Mouse (Mus musculus): Measurements from ENCODE around the gene Dkk2. TPM values are rescaled to one million over a fixed set of nuclear protein-coding genes. Genes with fewer than 3 reads are reported as not detected.

The Dkk2 gene
- 0.41 and 0.65 TPM in 2 replicates for polyA plus RNA-seq (2021; fragmentation: Nextera tagmentation)
- long read RNA-seq, experiment 1, partial matches to known transcripts = 0 of 1 reads
- long read RNA-seq, experiment 1, other reads (novel, unspliced or antisense) = 0 of 1 reads
- long read RNA-seq, experiment 2, partial matches to known transcripts = 0 of 4 reads
- long read RNA-seq, experiment 2, other reads (novel, unspliced or antisense) = 4 of 4 reads

DNA sequence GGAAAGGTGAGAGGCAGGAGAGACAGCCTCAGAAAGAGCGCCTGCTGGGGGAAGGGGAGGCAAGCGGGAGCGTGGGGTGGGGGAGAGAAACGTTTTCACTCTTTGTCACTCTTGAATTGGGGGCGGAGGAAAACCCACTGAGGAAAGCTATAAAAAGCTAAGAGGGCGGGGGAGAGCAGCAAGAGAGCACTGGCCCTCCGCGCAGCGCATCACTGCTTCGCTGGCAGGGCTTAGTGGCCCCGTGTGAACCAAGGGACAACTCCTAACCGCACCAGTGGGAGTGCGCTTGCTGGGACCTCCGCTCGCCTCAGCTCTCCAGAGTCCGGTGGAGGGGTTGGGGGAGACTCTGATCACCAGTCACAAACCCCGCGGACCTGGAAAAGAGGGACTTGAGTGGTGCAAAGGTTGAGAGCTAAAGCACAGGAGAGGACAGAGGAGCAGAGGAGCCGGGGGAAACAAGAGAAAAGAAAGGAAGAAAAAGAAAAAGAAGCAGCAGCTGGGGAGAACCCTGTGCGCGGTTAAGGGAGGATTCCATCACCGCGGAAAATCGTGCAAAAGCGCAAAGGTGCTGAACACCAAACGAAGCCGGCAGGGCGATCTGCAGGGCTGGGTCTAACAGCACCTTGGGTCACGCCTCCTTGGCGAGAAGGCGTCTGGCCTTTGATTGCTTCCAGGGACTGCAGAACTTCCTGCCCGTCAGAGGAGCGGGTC lies at the start of gene Dkk2:
Gene Dkk2, plus strand, starts transcription at position 181 of the 711 bp plus-strand sequence.

